In the genomic region with DNA sequence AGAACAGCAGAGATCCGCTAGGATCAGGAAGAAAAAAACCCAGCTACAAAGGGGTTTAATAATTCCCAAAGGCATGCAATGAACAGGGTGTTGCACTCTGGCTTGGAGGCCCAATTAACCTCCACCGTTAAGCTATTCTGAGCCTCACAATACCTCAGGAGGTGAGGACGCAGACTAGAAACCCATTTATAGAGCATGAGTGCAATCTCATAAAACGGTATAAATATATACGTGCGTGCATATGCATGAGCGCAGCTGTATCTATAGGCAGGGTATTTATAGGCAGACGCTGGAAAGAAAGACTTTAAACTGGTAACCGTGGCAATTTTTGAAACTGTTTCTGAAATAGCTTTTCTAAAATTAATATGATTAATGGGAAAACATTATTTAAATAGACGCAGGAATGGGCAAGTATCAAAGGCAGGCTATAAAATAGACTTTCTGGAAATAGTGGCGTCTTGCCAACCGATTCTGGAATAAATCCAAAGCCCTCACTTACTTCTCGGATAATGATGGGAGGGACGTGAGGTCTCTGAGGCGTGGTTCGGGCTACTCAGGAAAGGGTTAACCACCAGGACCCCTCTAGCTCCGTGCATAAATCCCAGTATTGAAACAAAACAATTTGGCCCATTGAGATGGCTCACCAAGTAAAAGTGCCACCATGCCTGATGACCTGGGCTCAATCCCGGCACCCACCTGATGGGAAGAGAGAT, we compare ENCODE assay signal across 18 mouse cellular contexts. TPM values are rescaled to one million over a fixed set of nuclear protein-coding genes. Genes with fewer than 3 reads are reported as not detected.
A peak's percentile ranks its signal among the peaks of the same experiment; 100 is the strongest.
DNase-seq lines count a peak whose midpoint lies in the region; ATAC-seq and TF ChIP-seq lines count a peak whose summit lies in the region.
"Had no signal": no experiment of that assay in that cellular context is flagged by ENCODE, and none has a peak within 500 bp of the region (broad histone marks: within the 10 kb centered on the region; RNA-seq: fewer than 3 reads in every experiment).

No protein-coding gene starts in this region.

- no peak overlapping the region for H3K4me3 ChIP-seq in lung, embryonic 14.5 days (ENCODE audit: low read depth, low read length)
- H3K4me3 ChIP-seq: embryonic facial prominence, embryonic 12.5 days; heart, embryonic 13.5 days; hindbrain, embryonic 12.5 days had no signal

- no peak overlapping the region for H3K27ac ChIP-seq in lung, embryonic 14.5 days (ENCODE audit: low read depth)
- H3K27ac ChIP-seq: embryonic facial prominence, embryonic 12.5 days; heart, embryonic 13.5 days; hindbrain, embryonic 12.5 days; macrophage had no signal

- H3K9me3 ChIP-seq in lung, embryonic 14.5 days (ENCODE audit: low read depth, low read length), result no peaks in the 10 kb centered on the region
- H3K9me3 ChIP-seq: embryonic facial prominence, embryonic 12.5 days; heart, embryonic 13.5 days; hindbrain, embryonic 12.5 days had no signal

- H3K4me2 ChIP-seq in lung, embryonic 14.5 days, result peak overlapping the region; percentile 5; the same call in 1 of the 2 replicates
- H3K4me2 ChIP-seq: embryonic facial prominence, embryonic 12.5 days; heart, embryonic 13.5 days; hindbrain, embryonic 12.5 days; liver, embryonic 11.5 days had no signal

- no peak for TF ChIP-seq POLR2A in brain, embryonic 14.5 days (IDR thresholded peaks at IDR 0.05; ENCODE audit: borderline replicate concordance, extremely low read depth, insufficient read depth, insufficient read length, poor library complexity, severe bottlenecking)

- DNase-seq in frontal cortex, postnatal 25 days (ENCODE audit: low spot score in 2 of 2), result no peak
- DNase-seq in lung, embryonic 14.5 days, result peak; percentile 81
- no peak for DNase-seq in lung, postnatal 14 days
- peak; percentile 62 for DNase-seq in brain, embryonic 14.5 days (ENCODE audit: low read depth)
- peak; percentile 62 for DNase-seq in kidney, postnatal 10 days
- no peak for DNase-seq in spleen, adult 12 weeks (ENCODE audit: low spot score)
- DNase-seq in urinary bladder, postnatal 25 days (ENCODE audit: low spot score), result no peak

- no peak overlapping the region for H3K9ac ChIP-seq in lung, embryonic 14.5 days
- H3K9ac ChIP-seq: embryonic facial prominence, embryonic 12.5 days; heart, embryonic 13.5 days; hindbrain, embryonic 12.5 days had no signal

- H3K27me3 ChIP-seq in lung, embryonic 14.5 days (ENCODE audit: insufficient read depth, low read length), result no peaks in the 10 kb centered on the region
- H3K27me3 ChIP-seq: embryonic facial prominence, embryonic 12.5 days; heart, embryonic 13.5 days; hindbrain, embryonic 12.5 days had no signal

- no peaks in the 10 kb centered on the region for H3K36me3 ChIP-seq in lung, embryonic 14.5 days (ENCODE audit: insufficient read depth)
- H3K36me3 ChIP-seq: embryonic facial prominence, embryonic 12.5 days had no signal

- peak; percentile 55; the same call in 1 of the 2 replicates for ATAC-seq in frontal cortex, adult (ENCODE audit: low TSS enrichment)
- no peak for ATAC-seq in lung, embryonic 14.5 days (ENCODE audit: insufficient read depth)
- ATAC-seq: midbrain, embryonic 16.5 days had no signal

- no peak for TF ChIP-seq CTCF in lung, embryonic 14.5 days (IDR thresholded peaks at IDR 0.05; ENCODE audit: low read depth)
- no peak for TF ChIP-seq CTCF in brain, embryonic 14.5 days (IDR thresholded peaks at IDR 0.05; ENCODE audit: borderline replicate concordance, extremely low read depth, insufficient read depth, insufficient read length)

- 47% methylated on average over 18 of the region's 18 CpGs for WGBS in lung, embryonic 14.5 days

- H3K4me1 ChIP-seq in lung, embryonic 14.5 days (ENCODE audit: insufficient read depth), result peaks cover 7% of the 10 kb centered on the region

RNA-seq across cellular contexts. Expression of gene Hip1, which starts 37.2 kb away (rescaled TPM):
- 48.8 and 49.4 TPM in 2 replicates for polyA plus RNA-seq in lung, embryonic 14.5 days (2014; fragmentation: Nextera tagmentation; extraction: Ambion mirVana)
- 44.0 and 58.5 TPM in 2 replicates for polyA plus RNA-seq in brain, embryonic 14.5 days (2012; rRNA removed)

RNA-seq across cellular contexts. Expression of gene Ccl26, which starts 55.7 kb away (rescaled TPM):
- not detected in 2 replicates for polyA plus RNA-seq in lung, embryonic 14.5 days (2014; fragmentation: Nextera tagmentation; extraction: Ambion mirVana)
- not detected in 2 replicates for polyA plus RNA-seq in brain, embryonic 14.5 days (2012; rRNA removed)
- polyA plus RNA-seq: adrenal gland, adult 2 months; C2C12; embryonic facial prominence, embryonic 12.5 days; frontal cortex, adult 2 months; heart, embryonic 13.5 days; hindbrain, embryonic 12.5 days; liver, embryonic 11.5 days; macrophage; midbrain, embryonic 16.5 days; thymus, postnatal 0 days had no signal

Comparison
In these comparisons a context has a peak if more than half of its experiments do, and no peak if none do; other contexts are left out.
1. DNase-seq: peak in lung, embryonic 14.5 days (single experiment), brain, embryonic 14.5 days (single experiment) and kidney, postnatal 10 days (single experiment); none in frontal cortex, postnatal 25 days (0 of 2), lung, postnatal 14 days (single experiment), spleen, adult 12 weeks (single experiment) and urinary bladder, postnatal 25 days (single experiment).